Mouse (Mus musculus): ENCODE data around the gene Dlk2. TPM values are rescaled to one million over a fixed set of nuclear protein-coding genes. Genes with fewer than 3 reads are reported as not detected.

Dlk2 gene
- polyA plus RNA-seq, 1 experiment from 2014 or later = 0.64 TPM

GRCm38 (mm10) chr17:46301892-46302291 lies 4.7 kb downstream of the Dlk2 start:
- Histone ChIP-seq H3K27ac (no peak overlapping the region), H3K4me3 (replicated peaks) (no peak overlapping the region), H3K9me3 (no peaks in the 10 kb centered on the region), H3K4me2 (replicated peaks) (no peak overlapping the region), H3K36me3 (no peaks in the 10 kb centered on the region), H3K27me3 (replicated peaks) (peaks cover 22% of the 10 kb centered on the region), H3K4me1 (replicated peaks) (peaks cover 16% of the 10 kb centered on the region), H3K9ac (no peak overlapping the region)
- WGBS = 81% methylated on average over 12 of the region's 12 CpGs
- ATAC-seq = no peak

- H3K36me3 ChIP-seq = no peaks in the 10 kb centered on the region
- ATAC-seq = no peak
- WGBS = 91% methylated on average over 9 of the region's 9 CpGs
- no peak overlapping the region for H3K9ac ChIP-seq
- no peak overlapping the region for H3K4me2 ChIP-seq (replicated peaks)
- H3K27ac ChIP-seq = no peak overlapping the region
- H3K27me3 ChIP-seq (replicated peaks) = peaks cover 5% of the 10 kb centered on the region
- H3K9me3 ChIP-seq = no peaks in the 10 kb centered on the region
- H3K4me3 ChIP-seq (replicated peaks) = no peak overlapping the region
- H3K4me1 ChIP-seq (replicated peaks) = no peaks in the 10 kb centered on the region
These were observed 7.0 kb downstream of the Dlk2 start for GRCm38 (mm10) chr17:46304184-46304583.

GRCm38 (mm10) chr17:46306956-46307355 lies 9.7 kb downstream of the Dlk2 start:
- Histone ChIP-seq H3K27ac (no peak overlapping the region), H3K4me3 (replicated peaks) (no peak overlapping the region), H3K36me3 (no peaks in the 10 kb centered on the region), H3K9ac (no peak overlapping the region), H3K4me1 (replicated peaks) (no peaks in the 10 kb centered on the region), H3K27me3 (replicated peaks) (no peaks in the 10 kb centered on the region), H3K9me3 (no peaks in the 10 kb centered on the region), H3K4me2 (replicated peaks) (no peak overlapping the region)
- 92% methylated on average over 15 of the region's 15 CpGs for WGBS
- ATAC-seq = no peak

- WGBS = 78% methylated on average over 12 of the region's 12 CpGs
- H3K36me3 ChIP-seq = no peaks in the 10 kb centered on the region
- H3K9ac ChIP-seq = no peak overlapping the region
- H3K27ac ChIP-seq = no peak overlapping the region
- H3K4me1 ChIP-seq (replicated peaks) = no peaks in the 10 kb centered on the region
- no peak overlapping the region for H3K4me3 ChIP-seq (replicated peaks)
- no peaks in the 10 kb centered on the region for H3K9me3 ChIP-seq
- no peaks in the 10 kb centered on the region for H3K27me3 ChIP-seq (replicated peaks)
- no peak for ATAC-seq
- no peak overlapping the region for H3K4me2 ChIP-seq (replicated peaks)
These were observed 12.6 kb downstream of the Dlk2 start for GRCm38 (mm10) chr17:46309835-46310234.

GRCm38 (mm10) chr17:46310515-46310914 lies 13.3 kb downstream of the Dlk2 start:
- no peak overlapping the region for H3K4me3 ChIP-seq (replicated peaks)
- ATAC-seq = no peak
- H3K9me3 ChIP-seq = no peaks in the 10 kb centered on the region
- no peaks in the 10 kb centered on the region for H3K27me3 ChIP-seq (replicated peaks)
- H3K4me2 ChIP-seq (replicated peaks) = no peak overlapping the region
- 87% methylated on average over 10 of the region's 10 CpGs for WGBS
- no peak overlapping the region for H3K9ac ChIP-seq
- H3K27ac ChIP-seq = no peak overlapping the region
- H3K4me1 ChIP-seq (replicated peaks) = no peaks in the 10 kb centered on the region
- H3K36me3 ChIP-seq = no peaks in the 10 kb centered on the region

- H3K27me3 ChIP-seq (replicated peaks) = no peaks in the 10 kb centered on the region
- 83% methylated on average over 9 of the region's 9 CpGs for WGBS
- no peaks in the 10 kb centered on the region for H3K4me1 ChIP-seq (replicated peaks)
- H3K9me3 ChIP-seq = no peaks in the 10 kb centered on the region
- H3K4me2 ChIP-seq (replicated peaks) = no peak overlapping the region
- H3K36me3 ChIP-seq = no peaks in the 10 kb centered on the region
- H3K27ac ChIP-seq = no peak overlapping the region
- no peak for ATAC-seq
- H3K4me3 ChIP-seq (replicated peaks) = no peak overlapping the region
- H3K9ac ChIP-seq = no peak overlapping the region
These were observed 16.0 kb downstream of the Dlk2 start for GRCm38 (mm10) chr17:46313135-46313715.

GRCm38 (mm10) chr17:46315813-46316212 lies 18.6 kb downstream of the Dlk2 start:
- H3K9me3 ChIP-seq = no peaks in the 10 kb centered on the region
- 0 out of 2 replicates have a peak, but pooled peaks cover 1% of the 10 kb centered on the region for H3K36me3 ChIP-seq
- WGBS = 84% methylated on average over 10 of the region's 10 CpGs
- H3K27ac ChIP-seq = no peak overlapping the region
- no peak overlapping the region for H3K4me3 ChIP-seq (replicated peaks)
- H3K9ac ChIP-seq = no peak overlapping the region
- no peaks in the 10 kb centered on the region for H3K4me1 ChIP-seq (replicated peaks)
- no peaks in the 10 kb centered on the region for H3K27me3 ChIP-seq (replicated peaks)
- no peak overlapping the region for H3K4me2 ChIP-seq (replicated peaks)
- ATAC-seq = no peak

- Histone ChIP-seq H3K4me1 (replicated peaks) (peaks cover 5% of the 10 kb centered on the region; the same call in 1 of the 2 replicates), H3K9me3 (no peaks in the 10 kb centered on the region), H3K4me2 (replicated peaks) (no peak overlapping the region), H3K36me3 (0 out of 2 replicates have a peak, but pooled peaks cover 2% of the 10 kb centered on the region), H3K4me3 (replicated peaks) (no peak overlapping the region), H3K9ac (no peak overlapping the region), H3K27ac (no peak overlapping the region), H3K27me3 (replicated peaks) (no peaks in the 10 kb centered on the region)
- 65% methylated on average over 6 of the region's 6 CpGs for WGBS
- ATAC-seq = no peak
These were observed 23.3 kb downstream of the Dlk2 start for GRCm38 (mm10) chr17:46320492-46320891.

GRCm38 (mm10) chr17:46322046-46322823 lies 25.0 kb downstream of the Dlk2 start:
- peak; percentile 78 for ATAC-seq
- no peak overlapping the region for H3K9ac ChIP-seq
- no peaks in the 10 kb centered on the region for H3K9me3 ChIP-seq
- WGBS = 80% methylated on average over 14 of the region's 14 CpGs
- H3K27ac ChIP-seq = peak overlapping the region; percentile 75
- H3K4me1 ChIP-seq (replicated peaks) = peaks cover 5% of the 10 kb centered on the region; the same call in 1 of the 2 replicates
- no peak overlapping the region for H3K4me3 ChIP-seq (replicated peaks)
- H3K27me3 ChIP-seq (replicated peaks) = no peaks in the 10 kb centered on the region
- H3K36me3 ChIP-seq = 0 out of 2 replicates have a peak, but pooled peaks cover 2% of the 10 kb centered on the region
- no peak overlapping the region for H3K4me2 ChIP-seq (replicated peaks)

GRCm38 (mm10) chr17:46327413-46327905 lies 30.2 kb downstream of the Dlk2 start:
- peak overlapping the region; percentile 77 for H3K4me2 ChIP-seq (replicated peaks)
- no peaks in the 10 kb centered on the region for H3K9me3 ChIP-seq
- H3K4me3 ChIP-seq (replicated peaks) = peak overlapping the region; percentile 83
- no peaks in the 10 kb centered on the region for H3K27me3 ChIP-seq (replicated peaks)
- WGBS = 2% methylated on average over 27 of the region's 27 CpGs
- no peaks in the 10 kb centered on the region for H3K36me3 ChIP-seq
- H3K27ac ChIP-seq = peak overlapping the region; percentile 96
- no peaks in the 10 kb centered on the region for H3K4me1 ChIP-seq (replicated peaks)
- peak overlapping the region; percentile 80 for H3K9ac ChIP-seq
- no peak; the same call in 1 of the 2 replicates for ATAC-seq

GRCm38 (mm10) chr17:46327906-46328534 lies 30.8 kb downstream of the Dlk2 start, which contains the start of gene Abcc10:
Gene Abcc10, minus strand, starts transcription at chr17:46328352.
- Histone ChIP-seq H3K9ac (peak within 1 kb of the TSS; percentile 80), H3K27ac (peak within 1 kb of the TSS; percentile 96), H3K36me3 (no peaks in the 10 kb centered on the region), H3K4me3 (replicated peaks) (peak within 1 kb of the TSS; percentile 83), H3K9me3 (no peaks in the 10 kb centered on the region), H3K4me1 (replicated peaks) (no peaks in the 10 kb centered on the region), H3K4me2 (replicated peaks) (peak within 1 kb of the TSS; percentile 77), H3K27me3 (replicated peaks) (no peaks in the 10 kb centered on the region)
- ATAC-seq = peak; percentile 99
- under 1% methylated on average over 40 of the region's 40 CpGs for WGBS

GRCm38 (mm10) chr17:46328723-46329122 lies 31.5 kb downstream of the Dlk2 start:
- Histone ChIP-seq H3K36me3 (no peaks in the 10 kb centered on the region), H3K4me3 (replicated peaks) (no peak overlapping the region), H3K27ac (no peak overlapping the region), H3K27me3 (replicated peaks) (no peaks in the 10 kb centered on the region), H3K4me2 (replicated peaks) (peak overlapping the region; percentile 77), H3K9ac (no peak overlapping the region), H3K9me3 (no peaks in the 10 kb centered on the region), H3K4me1 (replicated peaks) (no peaks in the 10 kb centered on the region)
- 68% methylated on average over 6 of the region's 6 CpGs for WGBS
- no peak for ATAC-seq

Data from intestine, embryonic 15.5 days (tissue).